Mouse (Mus musculus): ENCODE data around the gene Rhbdd2. TPM values are rescaled to one million over a fixed set of nuclear protein-coding genes. Genes with fewer than 3 reads are reported as not detected.
"Not testable (repeated sequence)": the region's sequence is repeated elsewhere in the genome, so short reads cannot be mapped to it uniquely, and the experiment has no call there.

Rhbdd2 gene
- polyA plus RNA-seq (2012; rRNA removed), result 23.5 and 25.2 TPM in 2 replicates

- TF ChIP-seq POLR2A (IDR thresholded peaks at IDR 0.05; ENCODE audit: low read depth, low read length), result peak; percentile 75
- no peak for TF ChIP-seq CTCF (IDR thresholded peaks at IDR 0.05; ENCODE audit: extremely low read depth, insufficient read depth, insufficient read length, insufficient replicate concordance)
- H3K36me3 ChIP-seq (ENCODE audit: control insufficient read depth, insufficient read depth, low read length), result peaks cover 4% of the 10 kb centered on the region; the same call in 1 of the 2 replicates
- peak within 1 kb of the TSS; percentile 90 for H3K4me3 ChIP-seq (ENCODE audit: extremely low read depth, insufficient read depth, insufficient read length)
- no peaks in the 10 kb centered on the region for H3K27me3 ChIP-seq (ENCODE audit: control insufficient read depth, insufficient read depth, low read length)
- peak; percentile 97 to 99 for DNase-seq (ENCODE audit: low read depth in 1 of 2, low spot score in 2 of 2)
- H3K27ac ChIP-seq (ENCODE audit: insufficient read depth, low read length), result peak within 1 kb of the TSS; percentile 74
- H3K4me1 ChIP-seq (ENCODE audit: control insufficient read depth, insufficient read depth, insufficient read length), result peaks cover 4% of the 10 kb centered on the region; the same call in 1 of the 2 replicates
- 14% methylated on average over 30 of the region's 30 CpGs for WGBS
These were observed at the start of gene Rhbdd2 for GRCm38 (mm10) chr5:135632117-135632796. TSS of gene Rhbdd2 (plus strand) at chr5:135632618.

- Histone ChIP-seq H3K4me1 (ENCODE audit: control insufficient read depth, insufficient read depth, insufficient read length) (no peaks in the 10 kb centered on the region), H3K27ac (ENCODE audit: insufficient read depth, low read length) (no peak overlapping the region), H3K4me3 (ENCODE audit: extremely low read depth, insufficient read depth, insufficient read length) (no peak overlapping the region), H3K27me3 (ENCODE audit: control insufficient read depth, insufficient read depth, low read length) (no peaks in the 10 kb centered on the region), H3K36me3 (ENCODE audit: control insufficient read depth, insufficient read depth, low read length) (no peaks in the 10 kb centered on the region)
- WGBS, result 92% methylated on average over 8 of the region's 8 CpGs
- no peak for DNase-seq (ENCODE audit: low read depth in 1 of 2, low spot score in 2 of 2)
- TF ChIP-seq POLR2A (IDR thresholded peaks at IDR 0.05; ENCODE audit: low read depth, low read length) (no peak), CTCF (IDR thresholded peaks at IDR 0.05; ENCODE audit: extremely low read depth, insufficient read depth, insufficient read length, insufficient replicate concordance) (no peak)
These were observed 46.7 kb upstream of the Rhbdd2 start for GRCm38 (mm10) chr5:135585691-135586090.

- no peak overlapping the region for H3K27ac ChIP-seq (ENCODE audit: insufficient read depth, low read length)
- no peak for DNase-seq (ENCODE audit: low read depth in 1 of 2, low spot score in 2 of 2)
- WGBS, result 77% methylated on average over 4 of the region's 4 CpGs
- H3K4me3 ChIP-seq (ENCODE audit: extremely low read depth, insufficient read depth, insufficient read length), result no peak overlapping the region
- no peaks in the 10 kb centered on the region for H3K27me3 ChIP-seq (ENCODE audit: control insufficient read depth, insufficient read depth, low read length)
- TF ChIP-seq CTCF (IDR thresholded peaks at IDR 0.05; ENCODE audit: extremely low read depth, insufficient read depth, insufficient read length, insufficient replicate concordance) (no peak), POLR2A (IDR thresholded peaks at IDR 0.05; ENCODE audit: low read depth, low read length) (no peak)
- no peaks in the 10 kb centered on the region for H3K4me1 ChIP-seq (ENCODE audit: control insufficient read depth, insufficient read depth, insufficient read length)
- no peaks in the 10 kb centered on the region for H3K36me3 ChIP-seq (ENCODE audit: control insufficient read depth, insufficient read depth, low read length)
These were observed 44.7 kb upstream of the Rhbdd2 start for GRCm38 (mm10) chr5:135587764-135588163.

- Histone ChIP-seq H3K4me1 (ENCODE audit: control insufficient read depth, insufficient read depth, insufficient read length) (no peaks in the 10 kb centered on the region), H3K36me3 (ENCODE audit: control insufficient read depth, insufficient read depth, low read length) (no peaks in the 10 kb centered on the region), H3K27me3 (ENCODE audit: control insufficient read depth, insufficient read depth, low read length) (no peaks in the 10 kb centered on the region), H3K4me3 (ENCODE audit: extremely low read depth, insufficient read depth, insufficient read length) (no peak overlapping the region), H3K27ac (ENCODE audit: insufficient read depth, low read length) (no peak overlapping the region)
- 83% methylated on average over 12 of the region's 12 CpGs for WGBS
- DNase-seq (ENCODE audit: low read depth in 1 of 2, low spot score in 2 of 2), result no peak
- TF ChIP-seq CTCF (IDR thresholded peaks at IDR 0.05; ENCODE audit: extremely low read depth, insufficient read depth, insufficient read length, insufficient replicate concordance), result no peak
- TF ChIP-seq POLR2A (IDR thresholded peaks at IDR 0.05; ENCODE audit: low read depth, low read length), result no peak
These were observed 42.2 kb upstream of the Rhbdd2 start for GRCm38 (mm10) chr5:135589996-135590784.

- not testable (repeated sequence) for H3K4me3 ChIP-seq (ENCODE audit: extremely low read depth, insufficient read depth, insufficient read length); H3K27me3 ChIP-seq (ENCODE audit: control insufficient read depth, insufficient read depth, low read length); H3K36me3 ChIP-seq (ENCODE audit: control insufficient read depth, insufficient read depth, low read length); DNase-seq (ENCODE audit: low read depth in 1 of 2, low spot score in 2 of 2); H3K27ac ChIP-seq (ENCODE audit: insufficient read depth, low read length); H3K4me1 ChIP-seq (ENCODE audit: control insufficient read depth, insufficient read depth, insufficient read length)
- no CpG with 5 or more reads among the region's 1 CpGs for WGBS
These were observed 27.8 kb upstream of the Rhbdd2 start for GRCm38 (mm10) chr5:135604643-135605042.

- not testable (repeated sequence) for H3K4me3 ChIP-seq (ENCODE audit: extremely low read depth, insufficient read depth, insufficient read length); DNase-seq (ENCODE audit: low read depth in 1 of 2, low spot score in 2 of 2); H3K27me3 ChIP-seq (ENCODE audit: control insufficient read depth, insufficient read depth, low read length); H3K36me3 ChIP-seq (ENCODE audit: control insufficient read depth, insufficient read depth, low read length); H3K27ac ChIP-seq (ENCODE audit: insufficient read depth, low read length); H3K4me1 ChIP-seq (ENCODE audit: control insufficient read depth, insufficient read depth, insufficient read length)
- no CpG with 5 or more reads among the region's 1 CpGs for WGBS
These were observed 25.7 kb upstream of the Rhbdd2 start for GRCm38 (mm10) chr5:135606717-135607116.

- no peaks in the 10 kb centered on the region for H3K27me3 ChIP-seq (ENCODE audit: control insufficient read depth, insufficient read depth, low read length)
- 50% methylated on average over 1 of the region's 1 CpGs for WGBS
- H3K36me3 ChIP-seq (ENCODE audit: control insufficient read depth, insufficient read depth, low read length), result no peaks in the 10 kb centered on the region
- no peak for TF ChIP-seq POLR2A (IDR thresholded peaks at IDR 0.05; ENCODE audit: low read depth, low read length)
- no peak for TF ChIP-seq CTCF (IDR thresholded peaks at IDR 0.05; ENCODE audit: extremely low read depth, insufficient read depth, insufficient read length, insufficient replicate concordance)
- DNase-seq (ENCODE audit: low read depth in 1 of 2, low spot score in 2 of 2), result no peak
- H3K27ac ChIP-seq (ENCODE audit: insufficient read depth, low read length), result no peak overlapping the region
- H3K4me3 ChIP-seq (ENCODE audit: extremely low read depth, insufficient read depth, insufficient read length), result no peak overlapping the region
- no peaks in the 10 kb centered on the region for H3K4me1 ChIP-seq (ENCODE audit: control insufficient read depth, insufficient read depth, insufficient read length)
These were observed 24.8 kb upstream of the Rhbdd2 start for GRCm38 (mm10) chr5:135607581-135607980.

Data from spleen, adult 2 months (tissue).